Mouse (Mus musculus) intestine, embryonic 14.5 days (tissue): ENCODE measurements around the gene Aggf1. TPM values are rescaled to one million over a fixed set of nuclear protein-coding genes. Genes with fewer than 3 reads are reported as not detected.

Experiments
- ATAC-seq: fragments of 200-750 bp; cut with Nextera tagmentation; replicated peaks from 2 replicates; pipeline ENCODE4 v1.8.0; 2017; ENCODE audit warnings: low read depth, moderate number of reproducible peaks, moderate TSS enrichment, moderate library complexity; ENCODE audit not compliant: low FRiP score, low TSS enrichment
- DNase-seq: peaks from one replicate; pipeline ENCODE4 v3.0.0-alpha.2; 2018; ENCODE audit warnings: low spot score
- H3K27ac ChIP-seq: fragments of 300-500 bp; sonication (generic); 2 replicates; pipeline ENCODE4 v1.5.1; 2014; ENCODE audit warnings: low read depth, mild to moderate bottlenecking, control low read depth
- H3K27me3 ChIP-seq: fragments of 300-500 bp; sonication (generic); replicated peaks from 2 replicates; pipeline ENCODE4 v1.6.1; 2014; ENCODE audit warnings: low read length, control low read depth; ENCODE audit not compliant: control insufficient read depth, insufficient read depth
- H3K36me3 ChIP-seq: fragments of 300-500 bp; sonication (generic); 2 replicates; pipeline ENCODE4 v1.6.1; 2014; ENCODE audit warnings: low read length, control low read depth; ENCODE audit not compliant: control insufficient read depth, insufficient read depth
- H3K4me1 ChIP-seq: fragments of 300-500 bp; sonication (generic); replicated peaks from 2 replicates; pipeline ENCODE4 v1.6.1; 2014; ENCODE audit warnings: low read length, control low read depth, mixed read lengths; ENCODE audit not compliant: control insufficient read depth, insufficient read depth
- H3K4me2 ChIP-seq: fragments of 300-500 bp; sonication (generic); 2 replicates; pipeline ENCODE4 v1.6.1; 2014; ENCODE audit warnings: low read length
- H3K4me3 ChIP-seq: fragments of 300-500 bp; sonication (generic); 2 replicates; pipeline ENCODE4 v1.5.1; 2014; ENCODE audit warnings: low read depth, low read length, control low read depth, mixed read lengths
- H3K9ac ChIP-seq: fragments of 300-500 bp; sonication (generic); 2 replicates; pipeline ENCODE4 v1.6.1; 2014; ENCODE audit warnings: mild to moderate bottlenecking, low read length
- H3K9me3 ChIP-seq: fragments of 300-500 bp; sonication (generic); 2 replicates; pipeline ENCODE4 v1.6.1; 2016; ENCODE audit warnings: low read length, control low read depth; ENCODE audit not compliant: control insufficient read depth
- WGBS: fragments of 180-500 bp; shearing (Covaris S2); extraction: QIAGEN DNeasy Blood & Tissue Kit; methylation state at CpG from one replicate; pipeline ENCODE4 v1.1.7; 2014; 5-methylcytosine and 5-hydroxymethylcytosine counted together
- polyA plus RNA-seq: library from polyadenylated mRNA; unstranded; fragments of >200 nt; fragmentation: Nextera tagmentation; extraction: Ambion mirVana; gene quantifications from 2 replicates; pipeline ENCODE4 v1.2.1, GENCODE M21; 2014

Gene Aggf1
- polyA plus RNA-seq, 1 experiment from 2014 or later: 32.1 TPM

GRCm38 (mm10) chr13:95345869-95346268 is 29.3 kb downstream of the Aggf1 start:
- Histone ChIP-seq H3K9ac (no peak overlapping the region), H3K27me3 (no peaks in the 10 kb centered on the region), H3K9me3 (no peaks in the 10 kb centered on the region), H3K4me2 (no peak overlapping the region), H3K27ac (no peak overlapping the region), H3K4me1 (no peaks in the 10 kb centered on the region), H3K4me3 (no peak overlapping the region), H3K36me3 (peaks cover 24% of the 10 kb centered on the region)
- 70% methylated on average over 6 of the region's 6 CpGs for WGBS
- ATAC-seq (no peak), DNase-seq (no peak)

- no peak overlapping the region for H3K9ac ChIP-seq
- no peak overlapping the region for H3K27ac ChIP-seq
- WGBS: 93% methylated on average over 8 of the region's 8 CpGs
- H3K36me3 ChIP-seq: peaks cover 38% of the 10 kb centered on the region
- no peaks in the 10 kb centered on the region for H3K9me3 ChIP-seq
- no peak for ATAC-seq
- no peaks in the 10 kb centered on the region for H3K4me1 ChIP-seq
- no peaks in the 10 kb centered on the region for H3K27me3 ChIP-seq
- no peak for DNase-seq
- no peak overlapping the region for H3K4me2 ChIP-seq
- no peak overlapping the region for H3K4me3 ChIP-seq
These were observed 31.7 kb downstream of the Aggf1 start for GRCm38 (mm10) chr13:95343470-95343869.

- no peak overlapping the region for H3K9ac ChIP-seq
- H3K4me1 ChIP-seq: no peaks in the 10 kb centered on the region
- H3K9me3 ChIP-seq: no peaks in the 10 kb centered on the region
- no peak overlapping the region for H3K27ac ChIP-seq
- H3K27me3 ChIP-seq: no peaks in the 10 kb centered on the region
- 77% methylated on average over 40 of the region's 40 CpGs for WGBS
- no peak for DNase-seq
- H3K4me3 ChIP-seq: no peak overlapping the region
- ATAC-seq: 0 out of 2 replicates have a peak, but pooled peaks have one; percentile 38
- H3K4me2 ChIP-seq: no peak overlapping the region
- H3K36me3 ChIP-seq: peaks cover 58% of the 10 kb centered on the region
These were observed 39.0 kb downstream of the Aggf1 start for GRCm38 (mm10) chr13:95336122-95336677.

DNA sequence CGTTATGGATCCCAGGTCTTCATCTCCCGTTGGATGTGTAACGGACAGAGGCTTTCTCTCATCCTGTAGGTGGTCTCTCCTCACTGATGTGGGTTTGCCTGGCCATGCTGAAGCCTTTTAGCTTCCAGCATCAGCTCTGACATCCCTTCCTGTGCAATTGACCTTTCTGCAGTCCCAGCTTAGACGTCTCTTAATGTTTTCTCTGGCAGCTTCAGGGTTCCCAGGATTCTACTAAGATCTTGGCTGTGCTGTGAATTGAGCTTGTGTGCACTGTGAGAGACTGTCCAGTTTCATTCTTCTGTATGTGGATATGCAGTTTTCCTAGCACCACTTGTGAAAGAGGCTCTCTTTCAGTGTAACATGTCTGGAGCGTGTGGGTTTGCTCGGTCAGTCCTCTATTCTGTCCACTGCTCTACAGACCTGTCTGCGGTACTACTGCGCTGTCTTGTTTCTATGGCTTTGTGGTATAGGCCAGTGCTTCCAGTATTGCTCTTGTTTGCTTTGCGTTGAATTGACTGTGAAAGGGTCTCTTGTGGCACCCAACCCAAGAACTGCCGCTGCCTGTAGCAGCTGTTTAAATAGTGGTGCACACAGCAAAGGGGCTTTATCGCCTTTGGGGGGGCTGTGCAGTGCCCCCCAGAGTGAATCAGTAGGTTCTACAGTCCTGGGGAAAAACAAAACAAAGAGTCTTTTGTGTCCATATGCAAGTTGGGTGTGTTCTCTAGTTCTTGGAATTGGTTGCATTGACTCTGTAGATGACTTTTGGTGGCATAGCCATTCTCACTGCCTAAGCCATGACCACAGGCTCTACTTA is 42.9 kb downstream of the Aggf1 start:
- no peak overlapping the region for H3K4me2 ChIP-seq
- ATAC-seq (no peak), DNase-seq (no peak)
- peaks cover 22% of the 10 kb centered on the region for H3K36me3 ChIP-seq
- H3K4me1 ChIP-seq: peaks cover 8% of the 10 kb centered on the region
- H3K27ac ChIP-seq: no peak overlapping the region
- WGBS: 83% methylated on average over 11 of the region's 11 CpGs
- H3K27me3 ChIP-seq: no peaks in the 10 kb centered on the region
- H3K9ac ChIP-seq: no peak overlapping the region
- H3K9me3 ChIP-seq: no peaks in the 10 kb centered on the region
- H3K4me3 ChIP-seq: no peak overlapping the region

- no peaks in the 10 kb centered on the region for H3K9me3 ChIP-seq
- H3K4me2 ChIP-seq: no peak overlapping the region
- no peak overlapping the region for H3K4me3 ChIP-seq
- 0 out of 2 replicates have a peak, but pooled peaks cover 9% of the 10 kb centered on the region for H3K36me3 ChIP-seq
- ATAC-seq (no peak), DNase-seq (no peak)
- peaks cover 16% of the 10 kb centered on the region for H3K4me1 ChIP-seq
- H3K27ac ChIP-seq: no peak overlapping the region
- H3K9ac ChIP-seq: no peak overlapping the region
- H3K27me3 ChIP-seq: no peaks in the 10 kb centered on the region
- 60% methylated on average over 11 of the region's 11 CpGs for WGBS
These were observed 44.6 kb downstream of the Aggf1 start for GRCm38 (mm10) chr13:95330507-95330906.

GRCm38 (mm10) chr13:95328767-95329166 is 46.4 kb downstream of the Aggf1 start:
- Histone ChIP-seq H3K36me3 (no peaks in the 10 kb centered on the region), H3K4me2 (no peak overlapping the region), H3K9ac (no peak overlapping the region), H3K4me3 (no peak overlapping the region), H3K27me3 (no peaks in the 10 kb centered on the region), H3K27ac (no peak overlapping the region), H3K4me1 (peaks cover 16% of the 10 kb centered on the region), H3K9me3 (no peaks in the 10 kb centered on the region)
- DNase-seq (no peak), ATAC-seq (no peak)
- WGBS: 84% methylated on average over 11 of the region's 11 CpGs

GRCm38 (mm10) chr13:95327345-95327741 is 47.8 kb downstream of the Aggf1 start:
- H3K9ac ChIP-seq: peak overlapping the region; percentile 99
- 6% methylated on average over 5 of the region's 5 CpGs for WGBS
- H3K4me2 ChIP-seq: peak overlapping the region; percentile 93
- H3K36me3 ChIP-seq: no peaks in the 10 kb centered on the region
- DNase-seq (peak; percentile 71), ATAC-seq (no peak)
- H3K9me3 ChIP-seq: no peaks in the 10 kb centered on the region
- peak overlapping the region; percentile 70 for H3K4me3 ChIP-seq
- H3K4me1 ChIP-seq: peaks cover 16% of the 10 kb centered on the region
- no peaks in the 10 kb centered on the region for H3K27me3 ChIP-seq
- peak overlapping the region; percentile 49 for H3K27ac ChIP-seq

DNA sequence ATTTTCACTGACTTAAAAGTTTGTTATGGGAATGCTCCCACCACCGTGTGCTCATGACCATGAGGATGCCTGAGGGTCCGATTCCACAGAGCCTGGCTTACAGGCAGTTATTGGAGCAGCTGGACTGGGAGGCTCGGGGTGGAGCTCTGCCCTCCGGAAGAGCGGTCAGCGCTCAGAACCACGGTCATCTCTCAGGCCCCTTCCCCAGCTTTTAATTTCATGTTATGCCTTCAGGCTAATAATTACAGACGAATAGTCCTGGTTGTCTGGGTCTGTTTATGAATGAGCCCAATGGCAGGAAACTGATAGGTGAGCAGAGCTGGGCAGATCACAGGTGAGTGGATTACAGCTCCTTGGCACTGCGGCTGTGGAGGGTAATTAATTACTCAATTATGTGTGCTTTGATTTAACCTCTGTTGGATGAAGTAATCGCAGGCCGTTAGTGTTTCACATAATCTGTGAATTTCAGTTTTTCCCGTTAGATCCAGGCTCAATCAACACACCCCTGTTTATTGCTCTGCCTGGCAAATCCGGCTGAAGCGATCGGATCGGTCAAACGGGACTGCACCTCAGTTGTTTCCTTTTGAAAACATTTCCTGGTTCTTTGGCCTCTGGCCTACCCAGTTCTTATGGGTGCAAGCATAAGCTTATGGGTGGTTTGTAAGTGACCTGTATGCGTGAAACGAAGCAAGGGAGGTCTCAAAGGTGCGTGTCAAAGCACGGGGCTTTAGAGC is 48.4 kb downstream of the Aggf1 start:
- H3K4me3 ChIP-seq: peak overlapping the region; percentile 70
- H3K27ac ChIP-seq: peak overlapping the region; percentile 99
- H3K9ac ChIP-seq: peak overlapping the region; percentile 99
- no peaks in the 10 kb centered on the region for H3K36me3 ChIP-seq
- H3K9me3 ChIP-seq: no peaks in the 10 kb centered on the region
- DNase-seq (peak; percentile 62), ATAC-seq (no peak)
- H3K4me2 ChIP-seq: peak overlapping the region; percentile 93
- 8% methylated on average over 21 of the region's 21 CpGs for WGBS
- peaks cover 16% of the 10 kb centered on the region for H3K4me1 ChIP-seq
- no peaks in the 10 kb centered on the region for H3K27me3 ChIP-seq
